Mouse (Mus musculus): Measurements from ENCODE around the gene Dll4. TPM values are rescaled to one million over a fixed set of nuclear protein-coding genes. Genes with fewer than 3 reads are reported as not detected.

The Dll4 gene
- total RNA-seq, 2 experiments from 2014 or later: 3.0 to 5.2 TPM

DNA sequence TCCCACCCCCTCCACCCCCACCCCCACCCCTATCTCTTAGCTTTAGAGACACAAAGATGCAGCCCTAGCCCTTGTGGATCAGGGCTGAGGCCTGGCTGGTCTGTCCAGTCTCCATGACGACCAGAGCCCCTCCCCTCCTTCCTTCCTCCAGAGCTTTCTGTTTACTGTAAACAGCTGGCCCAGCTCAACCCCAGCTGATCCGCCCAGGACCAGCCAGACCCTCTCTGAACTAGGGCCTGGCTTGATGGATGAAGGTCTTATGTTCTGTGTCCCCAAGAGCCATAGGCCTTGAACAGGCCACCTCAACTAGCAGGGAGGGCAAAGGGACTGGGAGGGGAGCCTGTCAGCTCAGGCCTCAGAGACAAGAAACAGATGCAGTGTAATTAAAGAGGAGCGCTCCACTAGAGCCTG lies 20.8 kb upstream of the Dll4 start:
- DNase-seq (ENCODE audit: extremely low spot score in 1 of 2, low spot score in 1 of 2): no peak

DNA sequence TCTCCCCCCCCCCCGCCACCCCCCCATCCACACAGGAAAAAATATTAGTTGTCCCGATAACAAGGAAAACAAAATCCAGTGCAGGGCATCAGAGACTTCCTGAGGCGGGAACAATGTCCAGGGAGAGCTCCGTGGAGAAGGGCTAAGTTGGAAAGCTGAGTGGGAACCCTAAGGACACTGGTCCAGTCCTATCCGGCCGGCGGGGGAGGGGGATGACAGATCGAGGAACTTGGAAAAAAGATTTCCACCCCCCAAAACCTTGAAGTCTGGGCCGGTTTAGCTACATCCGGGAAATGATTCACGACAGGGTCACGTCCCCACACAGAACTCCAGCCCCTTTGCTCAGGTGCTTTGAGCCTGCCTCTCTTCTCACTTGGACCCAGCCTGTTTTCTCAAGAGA lies 14.0 kb upstream of the Dll4 start:
- DNase-seq (ENCODE audit: extremely low spot score in 1 of 2, low spot score in 1 of 2): no peak

DNA sequence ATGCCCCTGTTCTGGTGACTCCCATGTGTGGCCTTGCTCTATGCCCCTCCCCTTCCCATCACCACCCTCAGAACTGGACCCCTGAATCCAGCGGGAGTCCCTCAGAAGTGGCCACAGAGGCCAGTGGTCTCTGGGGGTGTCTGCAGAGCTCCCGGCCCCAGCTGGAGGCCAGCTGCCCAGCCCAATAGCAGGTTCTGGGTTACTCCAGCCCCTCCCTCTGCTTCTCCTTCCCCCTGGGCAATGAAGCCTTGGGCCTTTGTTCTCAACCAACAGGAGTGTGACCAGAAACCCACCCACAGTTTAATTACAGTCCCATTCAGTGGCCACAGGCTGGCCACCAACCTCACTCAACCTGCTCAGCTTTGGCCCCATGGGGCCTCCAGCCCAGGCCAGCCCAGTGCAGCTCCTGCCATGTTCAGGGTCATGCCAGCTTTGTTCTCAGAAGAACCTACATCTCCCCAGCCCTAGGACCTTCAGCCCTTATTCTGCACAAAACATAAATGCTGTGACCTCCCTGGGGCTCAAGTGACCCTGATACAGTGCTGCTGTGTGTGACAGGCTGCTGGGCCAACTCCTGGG lies 13.1 kb upstream of the Dll4 start:
- no peak for DNase-seq (ENCODE audit: extremely low spot score in 1 of 2, low spot score in 1 of 2)

DNA sequence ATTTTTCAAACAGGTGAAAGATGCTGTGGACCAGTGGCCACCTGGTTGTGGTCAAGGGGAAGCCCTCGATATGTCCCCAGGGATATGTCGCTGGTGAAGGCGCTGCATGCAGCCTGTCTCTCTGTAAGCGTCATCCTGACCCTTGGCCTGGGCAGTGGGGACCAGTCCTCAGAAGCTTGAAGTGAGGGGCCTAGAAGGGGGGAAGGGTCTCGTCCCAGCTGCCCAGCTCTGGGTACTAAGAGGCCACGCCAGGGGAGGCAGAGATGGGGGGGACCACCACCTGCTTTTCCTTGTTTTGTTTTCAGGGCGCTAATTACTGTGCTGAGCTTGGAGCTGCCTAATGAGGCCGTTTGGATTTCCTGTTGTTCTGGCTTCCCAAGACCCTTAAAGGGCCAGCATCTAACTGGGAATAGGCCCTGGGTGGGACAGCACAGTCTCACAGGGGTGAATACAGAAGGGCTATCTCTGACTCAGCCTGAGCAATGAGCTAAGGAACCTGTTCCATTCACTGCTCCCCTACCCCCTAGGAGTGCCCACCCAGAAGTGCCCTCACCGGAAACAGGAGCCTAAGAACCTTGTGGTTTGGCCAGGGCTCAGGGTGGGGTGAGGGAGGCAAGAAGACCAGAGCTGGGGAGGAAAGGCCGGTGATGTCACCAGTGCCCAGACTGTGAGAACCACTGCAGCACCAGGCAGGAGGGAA lies 11.7 kb upstream of the Dll4 start:
- DNase-seq (ENCODE audit: extremely low spot score in 1 of 2, low spot score in 1 of 2): no peak

DNA sequence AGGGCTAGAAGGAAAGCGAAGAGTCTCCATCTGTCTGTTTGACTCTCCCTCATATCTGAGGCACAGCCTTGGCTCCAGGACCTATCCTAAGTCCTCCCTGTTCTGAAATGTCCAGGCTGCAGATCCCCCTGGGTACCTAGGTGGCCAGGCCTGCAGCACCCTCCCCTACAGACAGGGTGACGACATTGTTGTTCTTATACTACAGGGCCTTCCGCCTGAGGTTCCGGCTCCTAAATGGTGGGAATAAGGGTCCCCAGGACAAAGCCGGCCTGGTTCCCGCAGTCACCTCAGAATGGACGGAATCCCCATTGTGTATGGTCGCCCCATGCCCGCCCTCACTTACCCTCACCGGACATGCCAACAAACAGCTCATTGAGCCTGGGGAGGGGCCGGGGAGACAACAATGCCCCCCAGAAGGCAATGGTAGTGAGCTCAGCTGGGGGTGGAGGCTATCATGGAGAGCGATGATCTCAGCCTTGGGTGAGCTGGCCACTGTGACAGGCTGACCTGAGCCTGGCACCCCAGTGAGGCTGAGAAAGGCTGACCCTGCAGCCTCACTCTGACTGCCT lies 10.8 kb upstream of the Dll4 start:
- DNase-seq (ENCODE audit: extremely low spot score in 1 of 2, low spot score in 1 of 2): no peak

DNA sequence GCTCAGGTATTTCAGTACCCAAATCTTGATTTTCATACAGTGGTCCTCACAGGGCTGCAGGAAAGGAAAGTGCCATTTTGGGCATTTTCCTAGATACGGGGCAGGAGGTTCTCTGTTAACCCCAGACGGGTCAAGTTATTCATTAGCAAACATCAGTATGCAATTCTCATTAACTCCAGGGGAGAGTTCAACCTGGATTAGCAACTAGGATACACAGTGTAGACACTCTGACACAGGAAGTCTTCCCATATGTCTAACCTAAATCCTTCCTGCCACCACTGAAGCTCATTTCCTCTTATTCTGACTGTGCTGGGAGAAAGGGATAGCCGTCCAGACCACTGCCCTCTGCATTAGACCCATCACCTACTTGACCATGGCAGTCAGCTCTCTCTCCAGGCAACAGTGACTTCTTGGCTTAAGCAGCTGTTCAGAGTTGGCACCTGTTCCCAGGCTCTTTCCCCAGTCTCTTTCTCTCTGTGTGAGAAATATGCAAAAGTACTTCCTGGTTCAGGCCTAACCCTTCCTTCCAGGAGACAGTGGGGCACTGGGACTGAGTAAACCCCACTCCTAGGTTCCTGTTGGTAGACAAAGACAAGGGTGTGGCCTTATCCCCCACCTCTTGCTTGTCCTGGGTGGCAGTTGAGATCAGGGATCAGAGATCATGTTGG lies 7.4 kb upstream of the Dll4 start:
- DNase-seq (ENCODE audit: extremely low spot score in 1 of 2, low spot score in 1 of 2): no peak

DNA sequence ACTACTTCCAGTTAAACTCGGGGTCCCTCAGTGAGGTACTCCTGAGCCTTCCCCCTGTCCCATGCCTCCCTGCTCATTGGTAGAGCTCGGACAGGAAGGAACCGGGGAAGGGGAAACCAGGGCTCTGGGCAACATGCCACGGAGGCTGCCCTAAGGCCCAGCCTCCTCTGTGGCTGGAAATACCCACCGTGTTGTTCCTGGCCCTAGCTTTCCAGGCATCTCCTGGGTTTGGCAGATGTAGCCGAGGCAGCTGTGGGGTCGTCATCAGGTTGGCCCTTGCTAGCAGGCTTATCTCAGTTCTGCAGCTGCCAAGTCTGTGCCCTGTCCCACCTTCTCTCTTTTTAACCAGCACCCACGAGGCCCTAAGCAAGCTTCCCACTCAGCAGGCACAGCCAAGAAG lies 5.0 kb upstream of the Dll4 start:
- no peak for DNase-seq (ENCODE audit: extremely low spot score in 1 of 2, low spot score in 1 of 2)

DNA sequence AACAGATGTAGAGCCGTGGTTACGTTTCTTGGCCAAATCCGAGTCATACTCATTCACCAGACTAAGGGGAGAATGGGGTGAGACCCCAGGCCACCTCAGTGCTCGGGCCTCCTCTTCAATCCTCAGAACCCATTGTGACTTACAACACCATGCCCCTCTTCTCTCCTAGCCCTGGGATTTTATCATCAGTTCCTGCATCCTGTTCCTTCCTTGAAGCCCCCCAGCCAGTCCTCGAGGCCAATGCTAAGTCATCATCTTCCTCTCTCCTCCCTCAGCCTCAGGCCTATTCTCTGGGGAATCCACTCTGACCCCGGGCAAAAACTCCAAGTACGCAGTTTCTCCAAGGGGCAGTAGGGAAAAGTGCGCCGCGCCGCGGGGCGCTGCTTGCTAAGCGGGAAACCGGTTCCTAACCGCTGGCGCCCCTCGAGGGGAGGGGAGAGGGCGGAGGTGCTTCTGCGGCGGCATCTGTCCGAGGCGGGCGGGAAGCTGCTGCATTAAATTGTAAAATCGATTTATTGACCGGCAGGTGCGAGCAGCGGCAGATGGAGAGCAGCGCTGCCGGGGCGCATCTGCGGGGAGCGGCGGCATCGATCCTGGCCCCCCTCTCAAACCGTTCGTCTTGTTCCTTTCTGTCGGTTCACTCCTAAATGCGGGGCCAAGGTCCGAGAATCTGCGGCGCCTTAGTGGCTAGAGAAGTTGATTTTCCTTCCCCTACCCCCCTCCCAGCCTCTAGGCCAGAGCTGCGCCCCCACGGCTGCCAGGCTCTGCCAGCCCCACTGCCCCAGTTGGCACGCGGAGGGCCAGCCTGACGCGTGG lies 3.6 kb upstream of the Dll4 start:
- no peak for DNase-seq (ENCODE audit: extremely low spot score in 1 of 2, low spot score in 1 of 2)

DNA sequence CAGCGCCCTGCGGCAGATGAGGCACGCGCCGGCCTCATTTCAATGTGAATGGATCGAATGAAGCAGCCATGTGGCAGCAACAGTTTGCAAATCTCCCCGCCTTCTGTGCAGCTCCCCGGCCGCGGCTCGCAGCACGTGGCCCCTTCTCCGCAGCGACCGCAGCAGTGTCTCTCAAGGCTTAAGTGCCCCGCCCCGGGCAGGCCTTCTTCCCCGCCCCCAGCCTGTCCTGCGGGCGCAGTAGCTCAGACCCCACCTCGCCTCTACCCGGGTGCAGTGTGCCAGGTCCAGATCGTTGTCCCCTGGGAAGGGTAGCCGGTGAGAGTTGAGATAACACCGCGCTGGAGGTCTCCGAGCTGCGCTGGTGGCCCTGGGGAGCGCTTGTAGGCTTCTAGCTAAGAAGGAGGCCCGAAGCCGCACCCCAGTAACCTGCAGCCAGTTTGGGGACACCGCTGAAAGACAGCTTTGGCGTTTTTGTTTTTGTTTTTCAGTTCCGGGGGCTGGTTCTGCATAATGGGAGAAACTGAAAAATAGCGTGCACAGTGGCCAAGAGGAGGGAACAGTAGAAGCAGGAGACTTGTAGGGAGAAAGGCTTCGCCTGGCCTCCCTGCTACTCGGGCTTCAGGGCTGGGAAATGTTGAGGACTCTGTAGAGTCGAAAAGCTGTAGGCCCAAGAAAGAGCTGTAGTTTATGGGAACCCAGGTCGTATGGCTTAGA lies 2.8 kb upstream of the Dll4 start:
- DNase-seq (ENCODE audit: extremely low spot score in 1 of 2, low spot score in 1 of 2): peak in 1 of 2 experiments; percentile 49

DNA sequence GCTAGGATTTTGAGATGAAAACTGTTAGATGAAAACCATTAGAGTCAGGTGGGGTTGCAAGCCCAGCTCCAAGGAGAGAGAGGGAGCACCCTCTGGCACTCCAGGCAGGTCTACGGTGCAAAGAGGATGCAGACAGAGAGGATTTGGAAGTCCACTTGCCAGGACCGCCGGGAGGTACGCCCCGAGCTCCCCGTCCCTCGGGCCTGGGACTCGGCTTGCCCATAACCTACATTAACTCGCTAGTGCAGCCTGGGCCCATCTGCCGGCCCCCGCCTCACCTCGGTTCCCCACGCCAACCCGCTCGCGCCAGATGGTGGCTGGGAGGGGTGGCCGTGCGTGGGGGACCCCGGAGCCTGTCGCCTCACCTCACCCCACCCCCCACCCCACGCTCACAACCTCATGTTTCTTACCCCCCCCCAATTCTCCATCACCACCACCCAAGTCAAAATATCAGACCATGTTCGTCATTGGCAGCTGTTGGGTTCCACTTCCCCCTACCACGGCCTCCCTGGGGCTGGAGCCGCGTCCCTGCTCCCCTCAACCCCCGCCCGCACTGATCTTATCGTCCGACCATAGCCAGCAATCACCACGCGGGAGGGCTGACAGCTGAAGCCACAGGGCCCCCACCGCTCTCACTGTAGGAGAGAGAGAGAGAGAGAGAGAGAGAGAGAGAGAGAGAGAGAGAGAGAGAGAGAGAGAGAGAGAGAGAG lies 1.6 kb upstream of the Dll4 start:
- DNase-seq (ENCODE audit: extremely low spot score in 1 of 2, low spot score in 1 of 2): no peak

DNA sequence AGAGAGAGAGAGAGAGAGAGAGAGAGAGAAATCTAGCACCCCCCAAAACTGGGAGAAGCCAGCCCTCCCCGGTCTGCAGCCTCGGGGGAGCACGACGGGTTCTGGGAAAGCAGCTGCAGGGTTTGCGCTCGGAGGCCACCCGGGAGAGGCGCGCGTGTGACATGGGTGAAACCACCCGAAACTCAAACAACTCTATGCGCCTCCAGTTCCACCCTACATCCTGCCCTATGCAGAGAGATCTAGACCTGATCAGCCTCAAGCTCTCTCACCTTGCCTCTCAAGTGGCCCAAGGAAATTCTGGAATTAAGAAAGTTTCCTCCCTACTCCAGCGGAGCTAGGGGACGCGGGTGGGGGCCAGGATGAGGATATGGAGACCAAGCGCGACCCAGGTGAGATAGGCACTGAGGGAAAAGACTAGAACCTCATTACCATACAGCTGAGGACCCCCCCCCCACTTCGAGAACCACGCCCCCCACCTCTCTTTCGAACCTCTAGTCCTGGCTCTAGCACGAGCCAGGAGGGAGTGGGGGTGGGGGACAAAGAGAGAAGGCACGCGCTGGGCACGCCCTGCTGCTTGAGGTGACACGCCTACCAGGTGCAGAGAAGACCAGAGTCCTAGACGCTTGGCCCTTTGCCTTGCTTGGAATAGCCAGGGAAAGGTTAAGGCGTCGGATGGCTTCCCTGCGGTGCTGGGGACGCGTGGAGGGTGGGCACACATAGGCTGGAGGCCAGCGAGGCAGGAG lies 837 bp upstream of the Dll4 start:
- DNase-seq (ENCODE audit: extremely low spot score in 1 of 2, low spot score in 1 of 2): no peak

DNA sequence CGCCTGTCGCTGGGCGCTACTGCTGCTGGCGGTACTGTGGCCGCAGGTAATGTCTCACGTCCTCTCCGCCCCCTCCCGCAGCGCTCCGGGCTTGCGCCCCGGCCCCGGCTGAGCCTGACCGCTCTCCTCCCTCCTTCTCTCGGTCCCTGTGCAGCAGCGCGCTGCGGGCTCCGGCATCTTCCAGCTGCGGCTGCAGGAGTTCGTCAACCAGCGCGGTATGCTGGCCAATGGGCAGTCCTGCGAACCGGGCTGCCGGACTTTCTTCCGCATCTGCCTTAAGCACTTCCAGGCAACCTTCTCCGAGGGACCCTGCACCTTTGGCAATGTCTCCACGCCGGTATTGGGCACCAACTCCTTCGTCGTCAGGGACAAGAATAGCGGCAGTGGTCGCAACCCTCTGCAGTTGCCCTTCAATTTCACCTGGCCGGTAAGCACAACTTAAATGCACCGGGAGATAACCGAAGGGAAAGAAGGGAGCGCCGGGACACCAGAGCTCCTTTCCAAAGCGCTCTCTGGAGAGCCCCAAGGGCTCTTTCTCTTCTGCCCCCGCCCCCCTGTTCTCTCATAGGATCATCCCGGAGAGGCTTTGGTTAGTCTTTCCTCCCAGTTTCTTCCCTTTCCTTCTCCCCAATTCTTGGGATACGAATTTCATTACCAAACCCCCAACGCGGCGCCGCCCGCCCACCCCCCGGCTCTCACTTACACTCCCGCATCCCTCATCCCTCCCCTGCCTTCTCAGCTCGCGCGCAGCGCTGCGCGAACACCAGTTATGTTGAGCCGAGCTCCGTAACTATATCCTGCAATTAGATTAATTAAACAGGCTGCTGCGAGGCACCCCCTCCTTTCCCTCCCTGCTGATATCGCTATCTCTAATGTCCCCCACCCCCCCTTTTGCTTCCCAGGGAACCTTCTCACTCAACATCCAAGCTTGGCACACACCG lies 847 bp downstream of the Dll4 start:
- DNase-seq (ENCODE audit: extremely low spot score in 1 of 2, low spot score in 1 of 2): no peak

DNA sequence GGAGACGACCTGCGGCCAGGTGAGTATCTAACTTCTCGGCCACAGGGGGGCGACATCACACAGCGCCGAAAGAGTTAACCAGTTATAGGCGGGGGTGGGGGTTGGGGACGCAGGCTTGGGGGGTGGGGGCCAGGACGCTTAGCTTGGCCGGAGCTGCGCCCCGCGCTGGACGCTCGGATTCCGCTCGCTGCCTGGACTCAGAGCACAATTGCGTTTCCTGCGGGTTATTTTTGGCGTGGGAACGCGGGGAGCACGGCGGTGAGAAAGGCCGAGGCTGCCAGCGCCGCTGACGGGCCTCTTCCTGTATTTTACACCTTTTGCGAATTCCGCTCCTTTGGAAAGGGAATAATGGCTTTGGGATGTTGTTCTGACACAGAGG lies 1.5 kb downstream of the Dll4 start:
- peak in 1 of 2 experiments; percentile 45 for DNase-seq (ENCODE audit: extremely low spot score in 1 of 2, low spot score in 1 of 2)

DNA sequence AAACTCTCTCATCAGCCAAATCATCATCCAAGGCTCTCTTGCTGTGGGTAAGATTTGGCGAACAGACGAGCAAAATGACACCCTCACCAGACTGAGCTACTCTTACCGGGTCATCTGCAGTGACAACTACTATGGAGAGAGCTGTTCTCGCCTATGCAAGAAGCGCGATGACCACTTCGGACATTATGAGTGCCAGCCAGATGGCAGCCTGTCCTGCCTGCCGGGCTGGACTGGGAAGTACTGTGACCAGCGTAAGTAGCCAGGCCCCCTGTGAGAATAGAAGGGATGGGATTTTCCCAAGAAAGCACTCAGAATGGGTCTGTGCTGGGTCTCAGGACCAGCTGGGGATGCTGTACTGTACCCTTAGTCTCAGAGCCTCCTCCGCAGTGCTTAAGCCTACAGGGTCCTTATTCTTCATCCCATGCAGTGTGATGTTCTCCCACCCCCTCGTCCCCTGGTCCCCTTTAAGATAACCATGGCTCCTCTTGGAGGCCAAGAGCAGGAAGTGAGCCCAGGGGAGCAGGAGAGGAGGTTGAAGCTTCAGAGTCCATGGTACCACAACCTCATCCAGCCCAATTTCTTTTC lies 2.5 kb downstream of the Dll4 start:
- DNase-seq (ENCODE audit: extremely low spot score in 1 of 2, low spot score in 1 of 2): no peak

DNA sequence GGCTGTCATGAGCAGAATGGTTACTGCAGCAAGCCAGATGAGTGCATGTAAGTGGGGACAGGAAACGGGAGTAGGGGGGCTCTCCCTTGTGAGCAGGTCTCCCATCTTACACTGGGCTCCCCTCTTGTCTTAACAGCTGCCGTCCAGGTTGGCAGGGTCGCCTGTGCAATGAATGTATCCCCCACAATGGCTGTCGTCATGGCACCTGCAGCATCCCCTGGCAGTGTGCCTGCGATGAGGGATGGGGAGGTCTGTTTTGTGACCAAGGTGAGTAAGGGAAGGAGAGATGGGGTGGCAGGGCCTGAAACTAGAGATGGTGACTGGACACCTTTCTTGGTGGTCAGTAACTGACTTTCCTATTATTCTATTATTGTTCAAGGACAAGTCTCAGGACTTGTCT lies 3.0 kb downstream of the Dll4 start:
- DNase-seq (ENCODE audit: extremely low spot score in 1 of 2, low spot score in 1 of 2): no peak

DNA sequence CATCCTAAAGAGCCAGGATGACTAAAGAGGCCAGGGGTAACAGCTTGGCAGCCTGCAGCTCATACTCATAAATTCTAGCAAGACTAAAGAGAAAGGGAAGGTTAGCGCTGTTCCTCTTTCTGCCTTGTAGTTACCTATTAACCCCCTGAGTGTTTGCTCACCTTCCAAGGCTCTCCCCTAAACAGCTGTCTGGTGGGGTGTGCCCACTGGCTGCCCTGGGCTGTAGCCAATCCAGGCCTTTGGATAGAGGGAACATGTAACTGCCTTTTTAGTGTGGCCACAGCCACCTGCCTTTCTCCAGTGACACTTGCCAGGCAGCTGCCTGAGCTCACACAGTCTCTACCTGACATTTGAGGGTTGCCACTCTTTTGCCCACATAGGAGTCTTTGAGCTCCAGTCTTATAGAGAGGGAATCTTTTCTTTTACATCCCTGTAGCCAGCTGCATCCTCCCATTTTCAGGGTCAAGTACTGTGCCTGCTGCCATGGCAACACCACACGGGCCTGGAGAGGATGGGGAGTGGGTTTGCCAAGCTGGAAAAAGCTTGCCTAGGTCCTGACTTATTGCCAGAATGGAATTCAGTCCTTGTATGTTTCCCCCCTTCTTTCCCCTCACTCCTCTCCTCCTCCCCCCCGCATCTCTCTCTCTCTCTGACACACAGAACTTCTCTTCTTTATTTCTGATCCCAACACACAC lies 3.7 kb downstream of the Dll4 start:
- DNase-seq (ENCODE audit: extremely low spot score in 1 of 2, low spot score in 1 of 2): no peak

DNA sequence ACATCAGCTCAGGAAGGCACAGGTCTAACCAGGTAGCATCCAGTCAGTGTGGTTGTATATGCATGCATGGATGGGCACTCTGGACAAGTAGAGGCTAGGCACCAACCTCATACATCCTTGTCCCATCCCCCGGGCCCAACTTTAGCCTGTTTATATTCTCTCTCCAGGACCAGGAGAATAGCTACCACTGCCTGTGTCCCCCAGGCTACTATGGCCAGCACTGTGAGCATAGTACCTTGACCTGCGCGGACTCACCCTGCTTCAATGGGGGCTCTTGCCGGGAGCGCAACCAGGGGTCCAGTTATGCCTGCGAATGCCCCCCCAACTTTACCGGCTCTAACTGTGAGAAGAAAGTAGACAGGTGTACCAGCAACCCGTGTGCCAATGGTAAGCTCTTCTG lies 5.2 kb downstream of the Dll4 start:
- no peak for DNase-seq (ENCODE audit: extremely low spot score in 1 of 2, low spot score in 1 of 2)

All from layer of hippocampus, postnatal 25 days (tissue).